Mouse (Mus musculus) T-helper 17 cell (primary cell): ENCODE measurements at regions not wholly inside any gene's neighbourhood (a gene's known extent, or its start where the extent isn't known, plus 50 kb on each side); places are given as distances from the start of the nearest gene placed in this dataset.

Source experiments
- in situ Hi-C, 2 experiments: fragments of 300-600 bp; cut with MboI, MseI; formaldehyde crosslinking; loops; 1 replicate in 1 of 2; 2 replicates in 1 of 2; pipeline ENCODE4 v1.15.1; 2025; ENCODE audit warnings: high pct_unique_total_duplicates in 2 of 2

DNA sequence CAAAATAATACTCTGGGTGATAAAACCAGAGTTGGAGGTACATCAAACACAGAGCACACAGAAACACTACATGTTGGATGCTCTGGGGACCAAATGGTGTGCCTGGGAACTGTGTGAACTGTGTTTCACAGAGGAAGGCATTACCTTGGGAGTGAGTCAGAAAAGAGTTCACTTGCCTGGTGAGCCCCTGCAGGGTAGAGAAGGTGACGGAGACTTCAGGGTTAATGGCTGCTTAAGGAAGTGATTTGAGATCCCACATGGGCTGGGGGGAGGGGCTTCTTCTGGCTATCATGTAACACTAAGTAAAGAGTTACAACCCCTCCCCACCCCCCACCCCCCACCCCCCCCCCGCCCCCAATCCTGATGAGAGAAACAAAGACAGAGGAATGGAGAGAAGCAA, 164.6 kb downstream of the Gm45692 start:
- in situ Hi-C loops: no loop called here

GRCm38 (mm10) chr8:26287665-26288064, 168.3 kb downstream of the Gm45692 start:
- in situ Hi-C loops: no loop called here

GRCm38 (mm10) chr8:26288163-26288562, 168.8 kb downstream of the Gm45692 start:
- in situ Hi-C loops: no loop called here

- in situ Hi-C loops: no loop called here
These were observed 178.9 kb downstream of the Gm45692 start for GRCm38 (mm10) chr8:26298066-26298804.

DNA sequence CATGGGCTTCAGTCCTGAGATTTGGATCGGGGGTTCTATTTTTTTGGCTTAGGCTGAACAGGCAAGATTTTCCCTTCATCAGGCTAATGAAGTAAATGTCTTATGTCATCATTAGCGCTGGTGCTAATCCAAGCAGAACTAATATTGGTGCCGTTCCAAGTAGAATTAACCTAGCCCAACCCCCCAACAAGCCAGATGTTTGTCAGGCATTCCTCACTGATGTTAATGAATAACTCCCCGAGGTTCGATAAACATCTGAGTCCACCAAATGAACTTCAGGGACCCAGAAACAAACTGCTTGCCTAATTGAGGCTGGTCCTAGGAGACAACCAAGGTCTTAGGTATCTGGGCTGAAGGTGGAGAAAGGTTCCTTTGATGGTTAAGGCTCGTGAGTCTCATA, 180.9 kb downstream of the Gm45692 start:
- in situ Hi-C loops: loop anchor here in 1 of 2 experiments (10.0 kb wide), 1 partner anchor 765 kb away; no protein-coding TSS in a partner anchor

DNA sequence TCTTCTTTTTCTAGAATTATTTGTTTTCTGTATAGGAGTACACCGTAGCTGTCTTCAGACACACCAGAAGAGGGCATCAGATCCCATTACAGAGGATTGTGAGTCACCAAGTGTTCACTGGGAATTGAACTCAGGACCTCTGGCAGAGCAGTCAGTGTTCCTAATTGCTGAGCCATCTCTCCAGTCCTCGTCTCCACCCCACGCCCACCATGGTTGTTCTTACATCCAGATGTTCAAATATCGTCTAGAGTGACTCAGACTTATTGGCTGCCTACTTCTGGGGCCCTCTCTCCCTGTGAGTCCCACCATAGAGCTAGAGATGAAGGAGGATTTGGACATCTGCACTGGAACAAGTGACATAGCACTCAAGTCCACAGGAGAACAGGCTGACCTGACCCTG, 182.6 kb downstream of the Gm45692 start:
- in situ Hi-C loops: loop anchor here in 1 of 2 experiments (10.0 kb wide), 1 partner anchor 767 kb away; no protein-coding TSS in a partner anchor

DNA sequence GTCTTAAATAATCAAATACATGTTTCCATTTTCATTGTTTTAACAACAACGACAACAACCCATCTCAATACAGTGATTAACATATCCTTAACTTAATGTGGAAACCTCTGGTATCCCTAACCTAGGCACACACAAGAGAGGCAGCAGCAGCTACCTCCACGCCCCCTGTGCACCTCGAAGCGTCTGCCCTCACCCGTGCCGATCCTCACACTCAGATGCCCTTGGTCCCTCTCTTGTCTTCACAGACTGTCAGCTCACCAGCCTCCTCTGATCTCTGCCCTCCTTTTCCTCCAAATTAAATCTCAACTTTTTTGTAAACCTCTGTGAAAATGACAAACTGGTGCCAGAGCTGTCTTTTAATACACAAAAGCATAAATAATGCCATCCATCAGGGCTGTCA, 185.2 kb downstream of the Gm45692 start:
- in situ Hi-C loops: loop anchor here in 1 of 2 experiments (10.0 kb wide), 1 partner anchor 770 kb away; no protein-coding TSS in a partner anchor

- in situ Hi-C loops: loop anchor here in 1 of 2 experiments (10.0 kb wide), 1 partner anchor 770 kb away; no protein-coding TSS in a partner anchor
These were observed 185.9 kb downstream of the Gm45692 start for GRCm38 (mm10) chr8:26305061-26305879.

- in situ Hi-C loops: loop anchor here in 1 of 2 experiments (10.0 kb wide), 1 partner anchor 773 kb away; no protein-coding TSS in a partner anchor
These were observed 188.8 kb downstream of the Gm45692 start for GRCm38 (mm10) chr8:26308121-26308641.

DNA sequence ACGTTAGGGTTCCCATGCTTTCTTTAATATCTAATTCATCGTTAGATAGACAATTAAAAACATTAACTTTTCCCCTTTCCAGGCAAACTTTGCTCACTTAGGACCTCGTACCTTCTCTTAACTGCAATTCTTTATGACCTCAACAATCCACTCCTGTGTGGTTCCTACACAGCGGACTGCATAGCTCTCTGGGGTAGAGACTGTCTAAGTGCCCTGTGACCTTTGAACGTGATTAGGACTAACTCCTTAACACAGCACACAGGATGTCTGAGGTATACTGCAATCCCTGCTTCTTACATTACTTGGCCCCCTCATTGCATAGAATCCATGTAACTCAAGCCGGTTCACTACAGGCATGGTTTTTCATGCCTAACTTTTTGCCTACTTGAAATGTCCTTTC, 190.4 kb downstream of the Gm45692 start:
- in situ Hi-C loops: loop anchor here in 1 of 2 experiments (10.0 kb wide), 1 partner anchor 775 kb away; no protein-coding TSS in a partner anchor

- in situ Hi-C loops: no loop called here
These were observed 204.4 kb downstream of the Gm45692 start for GRCm38 (mm10) chr8:26323606-26324350.

DNA sequence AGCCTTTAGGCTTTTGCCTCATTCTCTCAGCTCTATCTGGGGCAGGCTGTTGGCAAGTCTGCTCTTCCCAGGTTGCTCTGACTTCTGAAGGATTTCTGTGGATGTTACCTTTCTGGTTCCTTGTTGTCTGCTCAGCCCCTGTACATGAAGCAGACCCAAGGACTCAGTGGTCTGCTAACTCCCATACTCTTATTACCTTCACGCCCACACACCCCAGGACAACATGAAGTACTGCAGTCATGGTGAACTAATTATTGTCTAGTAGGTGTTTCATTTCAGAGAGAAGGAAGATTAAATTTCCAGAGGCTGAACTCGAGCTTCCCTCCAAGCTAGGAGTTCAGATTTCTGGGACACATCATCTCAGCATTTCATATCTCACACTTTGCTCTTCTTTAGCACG, 205.3 kb downstream of the Gm45692 start:
- in situ Hi-C loops: no loop called here

GRCm38 (mm10) chr8:26329813-26330212, 210.5 kb downstream of the Gm45692 start:
- in situ Hi-C loops: loop anchor here in 1 of 2 experiments (10.0 kb wide), 1 partner anchor 545 kb away; no protein-coding TSS in a partner anchor

- in situ Hi-C loops: loop anchor here in 1 of 2 experiments (5.0 to 10.0 kb wide), 2 partner anchors 538 to 655 kb away; no protein-coding TSS in a partner anchor
These were observed 217.7 kb downstream of the Gm45692 start for GRCm38 (mm10) chr8:26336906-26337650.

GRCm38 (mm10) chr8:26345078-26345477, 225.7 kb downstream of the Gm45692 start:
- in situ Hi-C loops: loop anchor here in 1 of 2 experiments (10.0 kb wide), 1 partner anchor 640 kb away; no protein-coding TSS in a partner anchor

DNA sequence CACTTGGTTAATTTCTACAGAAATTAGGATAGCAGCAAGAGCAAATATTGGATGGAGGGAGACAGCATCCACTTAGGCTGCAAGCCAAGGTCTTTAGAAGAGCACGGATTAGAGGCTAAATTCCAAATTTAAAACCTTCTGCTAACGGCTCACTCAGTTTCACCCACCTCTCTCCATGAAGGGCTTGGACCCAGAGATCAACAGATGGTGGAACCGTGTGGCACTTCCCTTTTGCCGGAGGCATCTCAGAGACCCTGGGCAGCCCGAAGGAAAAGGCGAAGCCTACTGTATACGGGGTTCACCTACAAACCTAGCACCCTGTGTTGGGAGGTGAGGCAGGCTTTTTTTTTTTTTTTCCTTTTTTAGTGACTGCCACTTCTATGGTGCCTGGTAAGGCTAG, 229.9 kb downstream of the Gm45692 start:
- in situ Hi-C loops: loop anchor here in 1 of 2 experiments (10.0 kb wide), 1 partner anchor 636 kb away; no protein-coding TSS in a partner anchor

DNA sequence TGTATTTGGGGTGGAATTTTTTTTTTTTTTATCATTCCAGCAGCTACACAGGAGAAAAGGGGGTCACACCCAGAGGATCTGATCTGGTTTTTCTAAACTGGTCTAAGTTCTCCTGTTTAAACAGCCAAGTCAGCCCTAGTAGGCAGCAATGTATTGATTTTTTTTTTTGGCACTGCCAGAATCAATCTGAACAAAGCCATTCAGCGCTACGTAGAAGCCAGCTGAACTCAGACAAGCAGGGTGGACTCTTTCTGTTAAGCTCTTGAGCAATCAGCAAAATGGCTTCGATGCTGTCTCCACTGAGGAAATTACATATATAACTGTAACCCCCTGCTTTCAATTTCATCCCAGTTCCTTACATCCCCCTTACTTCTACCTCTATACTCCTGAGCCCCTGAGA, 230.5 kb downstream of the Gm45692 start:
- in situ Hi-C loops: loop anchor here in 1 of 2 experiments (10.0 kb wide), 1 partner anchor 635 kb away; no protein-coding TSS in a partner anchor

DNA sequence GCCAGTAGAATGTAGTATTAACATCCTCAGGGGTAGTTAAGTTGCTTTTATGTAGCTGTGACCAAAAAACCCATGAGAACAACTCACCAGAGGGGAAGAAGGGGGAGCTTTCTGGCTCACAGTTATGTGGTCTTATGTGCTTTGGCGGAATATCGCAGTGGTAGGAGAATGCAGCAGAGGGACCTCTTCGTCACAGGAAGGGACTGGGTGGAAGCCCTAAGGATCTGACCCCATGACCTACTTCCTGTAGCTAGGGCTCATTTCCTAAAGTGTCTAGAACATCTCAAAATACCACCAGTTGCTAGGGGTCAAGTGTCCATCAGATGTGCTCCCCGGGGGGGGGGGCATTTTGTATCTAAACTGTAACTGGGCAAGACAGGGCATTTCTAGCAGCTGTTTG, 231.3 kb downstream of the Gm45692 start:
- in situ Hi-C loops: no loop called here

- in situ Hi-C loops: no loop called here
These were observed 232.6 kb downstream of the Gm45692 start for GRCm38 (mm10) chr8:26351643-26352540.
